Mouse (Mus musculus) embryonic facial prominence, embryonic 10.5 days (tissue): Measurements from ENCODE around the gene Dyrk2. TPM values are rescaled to one million over a fixed set of nuclear protein-coding genes. Genes with fewer than 3 reads are reported as not detected.

Experiments used
- DNase-seq: peaks from one replicate; pipeline ENCODE4 v3.0.0-alpha.2; 2017; ENCODE audit warnings: low spot score
- H3K27ac ChIP-seq: fragments of 300-500 bp; sonication (generic); replicated peaks from 2 replicates; pipeline ENCODE4 v1.5.1; 2016; ENCODE audit warnings: mild to moderate bottlenecking
- H3K27me3 ChIP-seq: fragments of 300-500 bp; sonication (generic); replicated peaks from 2 replicates; pipeline ENCODE4 v1.6.1; 2016; ENCODE audit warnings: low read depth, mild to moderate bottlenecking; ENCODE audit not compliant: poor library complexity, severe bottlenecking
- H3K36me3 ChIP-seq: fragments of 300-500 bp; sonication (generic); replicated peaks from 2 replicates; pipeline ENCODE4 v1.6.1; 2016; ENCODE audit warnings: mild to moderate bottlenecking, moderate library complexity
- H3K4me1 ChIP-seq: fragments of 300-500 bp; sonication (generic); 2 replicates; pipeline ENCODE4 v1.6.1; 2016
- H3K4me3 ChIP-seq: fragments of 300-500 bp; sonication (generic); 2 replicates; pipeline ENCODE4 v1.5.1; 2016; ENCODE audit warnings: mild to moderate bottlenecking, moderate library complexity
- H3K9me3 ChIP-seq: fragments of 300-500 bp; sonication (generic); 2 replicates; pipeline ENCODE4 v1.6.1; 2016; ENCODE audit warnings: mild to moderate bottlenecking
- WGBS: fragments of 180-500 bp; shearing (Covaris S2); methylation state at CpG from one replicate; pipeline ENCODE4 v1.1.7; 2016; 5-methylcytosine and 5-hydroxymethylcytosine counted together
- polyA plus RNA-seq: library from polyadenylated mRNA; unstranded; fragments of >200 nt; fragmentation: Nextera tagmentation; extraction: Ambion mirVana; gene quantifications from 2 replicates; pipeline ENCODE4 v1.2.1, GENCODE M21; 2016

Dyrk2 gene
- polyA plus RNA-seq, 1 experiment from 2014 or later = 7.3 TPM

DNA sequence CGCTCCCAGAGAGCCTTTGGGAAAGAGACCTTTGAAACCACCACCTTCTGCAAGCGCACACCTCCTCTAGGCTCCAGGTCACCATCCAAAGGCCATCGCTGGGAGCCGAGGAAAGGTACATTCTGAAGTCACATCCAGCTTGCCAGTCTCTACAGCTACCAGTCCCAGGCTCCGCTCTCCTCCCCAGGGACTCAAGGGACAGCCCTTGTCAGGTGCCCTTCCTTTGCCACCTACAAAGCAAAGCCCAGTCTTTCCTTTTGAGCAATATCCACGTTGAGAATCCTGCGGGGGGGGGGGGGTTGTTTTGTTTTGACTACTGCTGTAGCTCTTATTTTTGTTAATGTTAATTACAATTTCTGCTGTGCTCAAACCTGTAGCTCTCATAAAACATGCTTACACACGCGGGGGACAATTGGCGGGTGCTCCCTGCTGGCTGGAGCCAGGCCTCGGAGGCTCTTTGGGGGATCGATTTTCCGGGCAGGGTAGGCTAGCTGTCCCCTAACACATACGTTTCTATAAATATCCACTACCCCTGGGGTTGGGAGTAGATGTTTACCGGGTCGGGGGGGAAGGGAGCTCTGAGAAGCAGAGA lies 2.6 kb downstream of the Dyrk2 start:
- DNase-seq = peak; percentile 28

DNA sequence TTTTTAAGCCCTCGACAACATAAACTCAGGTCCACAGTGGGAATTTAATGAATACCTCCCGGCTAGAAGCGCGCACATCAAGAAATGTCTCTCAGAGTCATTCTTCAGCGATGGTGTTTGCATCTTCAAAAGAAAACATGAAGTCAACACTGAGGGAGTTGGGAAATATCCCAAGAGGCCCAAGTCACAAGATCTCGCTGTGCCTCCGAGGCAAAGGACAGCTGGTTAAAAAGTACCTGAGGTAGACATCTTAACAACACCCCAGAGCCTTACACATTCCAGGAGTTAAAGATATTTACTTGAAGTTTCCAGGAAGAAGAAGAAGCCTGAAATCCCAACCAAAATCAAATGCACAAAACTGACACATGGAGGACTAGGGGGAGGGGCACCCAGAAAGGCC lies 5.0 kb downstream of the Dyrk2 start:
- peaks cover 29% of the 10 kb centered on the region for H3K4me1 ChIP-seq
- H3K27ac ChIP-seq = no peak overlapping the region
- no peak overlapping the region for H3K4me3 ChIP-seq
- 92% methylated on average over 7 of the region's 7 CpGs for WGBS
- no peaks in the 10 kb centered on the region for H3K27me3 ChIP-seq
- peaks cover 56% of the 10 kb centered on the region for H3K36me3 ChIP-seq
- DNase-seq = no peak
- H3K9me3 ChIP-seq = peaks cover 15% of the 10 kb centered on the region; the same call in 1 of the 2 replicates

More for the DNA sequence above, 2.6 kb downstream of the Dyrk2 start:
- Histone ChIP-seq H3K27ac (peak overlapping the region; percentile 99), H3K9me3 (no peaks in the 10 kb centered on the region), H3K4me3 (peak overlapping the region; percentile 99), H3K36me3 (peaks cover 32% of the 10 kb centered on the region), H3K27me3 (no peaks in the 10 kb centered on the region), H3K4me1 (peaks cover 43% of the 10 kb centered on the region)
- WGBS = 9% methylated on average over 16 of the region's 16 CpGs

- H3K36me3 ChIP-seq = peaks cover 70% of the 10 kb centered on the region
- no peak overlapping the region for H3K27ac ChIP-seq
- peaks cover 21% of the 10 kb centered on the region for H3K9me3 ChIP-seq
- no peak for DNase-seq
- H3K27me3 ChIP-seq = no peaks in the 10 kb centered on the region
- WGBS = 92% methylated on average over 8 of the region's 8 CpGs
- H3K4me3 ChIP-seq = no peak overlapping the region
- peaks cover 21% of the 10 kb centered on the region for H3K4me1 ChIP-seq
Measured at GRCm38 (mm10) chr10:118863611-118864010, 6.4 kb downstream of the Dyrk2 start.

GRCm38 (mm10) chr10:118862233-118862632 lies 7.8 kb downstream of the Dyrk2 start:
- DNase-seq = no peak
- no peak overlapping the region for H3K4me3 ChIP-seq
- no peaks in the 10 kb centered on the region for H3K27me3 ChIP-seq
- H3K9me3 ChIP-seq = peaks cover 21% of the 10 kb centered on the region
- H3K4me1 ChIP-seq = peaks cover 17% of the 10 kb centered on the region
- peaks cover 80% of the 10 kb centered on the region for H3K36me3 ChIP-seq
- 88% methylated on average over 4 of the region's 4 CpGs for WGBS
- no peak overlapping the region for H3K27ac ChIP-seq

DNA sequence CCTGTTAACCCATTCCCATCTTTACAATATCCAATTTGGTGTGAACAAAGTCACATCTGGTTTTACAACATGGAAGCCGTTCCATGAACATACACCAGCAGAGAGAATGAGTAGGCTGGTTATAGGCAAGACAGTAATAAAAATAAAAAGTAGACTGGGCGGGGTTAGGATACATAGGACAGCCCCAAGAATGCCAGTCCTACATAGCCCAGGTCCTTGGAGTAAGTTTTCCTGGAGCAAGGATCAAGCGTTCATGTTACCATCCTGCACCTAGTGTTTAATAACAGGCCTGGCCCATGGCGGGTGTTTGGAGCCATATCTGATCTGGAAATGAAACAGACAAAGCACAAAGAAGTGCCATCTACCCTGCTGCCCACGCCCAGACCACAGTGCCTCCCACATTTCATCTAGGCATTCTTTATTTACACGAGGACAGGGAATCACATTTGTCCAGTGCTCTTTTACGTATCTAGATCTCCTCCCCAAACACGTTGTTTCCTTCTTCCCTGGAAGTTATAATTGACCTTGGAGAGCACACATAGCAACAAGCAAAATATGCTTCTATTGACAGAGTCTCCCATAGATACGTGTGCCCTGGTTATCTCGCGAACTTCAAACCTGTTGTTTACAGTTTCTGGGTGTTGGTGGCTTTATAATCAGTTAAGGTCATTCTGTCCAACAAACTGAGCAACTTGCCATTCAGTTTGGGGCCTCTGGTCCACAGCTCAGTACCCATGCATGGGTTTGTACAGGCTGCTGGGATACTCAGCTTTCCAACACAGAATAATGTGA lies 8.6 kb downstream of the Dyrk2 start:
- DNase-seq = no peak
- Histone ChIP-seq H3K4me3 (no peak overlapping the region), H3K27ac (no peak overlapping the region), H3K4me1 (peaks cover 12% of the 10 kb centered on the region), H3K27me3 (no peaks in the 10 kb centered on the region), H3K9me3 (peaks cover 21% of the 10 kb centered on the region), H3K36me3 (peaks cover 88% of the 10 kb centered on the region)
- 94% methylated on average over 11 of the region's 11 CpGs for WGBS

DNA sequence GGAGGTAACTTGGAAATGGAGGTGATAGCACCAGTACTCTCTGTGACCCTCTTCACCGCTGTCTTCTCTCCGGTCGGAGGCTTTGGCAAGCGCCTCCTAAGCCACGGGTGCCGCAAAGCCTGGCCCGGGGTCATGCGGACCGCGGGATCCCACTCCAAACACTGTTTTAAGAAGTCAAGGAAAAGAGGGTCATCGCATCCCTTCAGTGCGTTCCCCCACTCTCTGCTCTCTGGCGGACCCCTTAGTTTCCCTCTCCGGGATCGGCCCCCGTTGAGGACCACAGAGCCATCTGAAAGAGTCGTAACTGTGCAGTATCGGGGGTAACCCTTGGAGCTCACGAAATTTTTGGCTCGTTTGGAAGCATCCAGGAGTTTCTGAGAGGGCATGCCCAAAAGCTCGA lies 10.4 kb downstream of the Dyrk2 start:
- DNase-seq = no peak
- Histone ChIP-seq H3K36me3 (peaks cover 88% of the 10 kb centered on the region), H3K4me3 (no peak overlapping the region), H3K9me3 (peaks cover 21% of the 10 kb centered on the region), H3K27me3 (no peaks in the 10 kb centered on the region), H3K27ac (no peak overlapping the region), H3K4me1 (0 out of 2 replicates have a peak, but pooled peaks cover 6% of the 10 kb centered on the region)
- WGBS = 96% methylated on average over 21 of the region's 21 CpGs

DNA sequence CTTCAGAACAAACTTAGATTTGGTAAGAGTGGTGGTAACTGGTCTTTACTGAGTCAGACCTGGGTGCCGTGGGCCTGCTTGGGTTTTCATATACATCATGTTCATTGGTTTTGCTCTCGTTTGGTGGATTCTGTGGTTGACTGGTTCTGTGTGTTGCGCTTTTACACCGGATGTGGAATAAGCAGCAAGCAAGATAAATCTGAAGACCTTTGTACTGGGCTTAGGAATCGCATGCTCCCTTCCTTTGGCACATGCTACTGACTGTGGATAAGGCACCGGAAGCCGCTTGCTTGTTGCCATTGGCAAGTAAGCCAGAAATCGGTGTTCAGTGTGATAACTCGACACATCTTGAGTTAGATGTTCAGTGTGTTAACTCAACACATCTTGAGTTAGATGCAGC lies 15.4 kb downstream of the Dyrk2 start:
- H3K4me1 ChIP-seq = 0 out of 2 replicates have a peak, but pooled peaks cover 2% of the 10 kb centered on the region
- H3K27ac ChIP-seq = no peak overlapping the region
- peaks cover 3% of the 10 kb centered on the region; the same call in 1 of the 2 replicates for H3K9me3 ChIP-seq
- H3K4me3 ChIP-seq = no peak overlapping the region
- DNase-seq = no peak
- peaks cover 40% of the 10 kb centered on the region for H3K36me3 ChIP-seq
- WGBS = 93% methylated on average over 9 of the region's 9 CpGs
- H3K27me3 ChIP-seq = no peaks in the 10 kb centered on the region

DNA sequence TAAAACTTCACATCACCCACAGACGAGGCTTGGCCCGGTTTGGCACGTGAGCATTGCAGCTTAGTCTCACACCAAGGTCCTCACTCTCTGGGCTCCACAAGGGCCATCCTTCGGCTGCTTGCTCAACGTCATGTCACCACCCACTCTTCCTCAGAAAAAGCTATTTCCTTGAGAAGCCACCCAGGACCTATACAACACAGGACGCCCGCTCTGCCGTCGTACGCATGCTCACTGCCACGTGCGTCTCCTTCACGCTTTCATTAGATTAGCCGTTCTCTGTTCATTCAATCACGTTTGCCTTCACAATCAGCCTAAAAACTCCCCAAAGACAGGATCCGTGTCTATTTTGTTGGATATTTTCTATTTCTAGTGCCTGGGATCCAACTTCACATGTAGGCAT lies 17.5 kb downstream of the Dyrk2 start:
- 0 out of 2 replicates have a peak, but pooled peaks cover 2% of the 10 kb centered on the region for H3K4me1 ChIP-seq
- H3K9me3 ChIP-seq = no peaks in the 10 kb centered on the region
- peaks cover 23% of the 10 kb centered on the region for H3K36me3 ChIP-seq
- no peak overlapping the region for H3K27ac ChIP-seq
- WGBS = 90% methylated on average over 16 of the region's 16 CpGs
- no peak for DNase-seq
- H3K27me3 ChIP-seq = no peaks in the 10 kb centered on the region
- H3K4me3 ChIP-seq = no peak overlapping the region

GRCm38 (mm10) chr10:118848501-118848900 lies 21.5 kb downstream of the Dyrk2 start:
- Histone ChIP-seq H3K4me1 (peaks cover 8% of the 10 kb centered on the region), H3K27ac (no peak overlapping the region), H3K36me3 (no peaks in the 10 kb centered on the region), H3K9me3 (no peaks in the 10 kb centered on the region), H3K27me3 (no peaks in the 10 kb centered on the region), H3K4me3 (no peak overlapping the region)
- DNase-seq = no peak
- 86% methylated on average over 4 of the region's 4 CpGs for WGBS

DNA sequence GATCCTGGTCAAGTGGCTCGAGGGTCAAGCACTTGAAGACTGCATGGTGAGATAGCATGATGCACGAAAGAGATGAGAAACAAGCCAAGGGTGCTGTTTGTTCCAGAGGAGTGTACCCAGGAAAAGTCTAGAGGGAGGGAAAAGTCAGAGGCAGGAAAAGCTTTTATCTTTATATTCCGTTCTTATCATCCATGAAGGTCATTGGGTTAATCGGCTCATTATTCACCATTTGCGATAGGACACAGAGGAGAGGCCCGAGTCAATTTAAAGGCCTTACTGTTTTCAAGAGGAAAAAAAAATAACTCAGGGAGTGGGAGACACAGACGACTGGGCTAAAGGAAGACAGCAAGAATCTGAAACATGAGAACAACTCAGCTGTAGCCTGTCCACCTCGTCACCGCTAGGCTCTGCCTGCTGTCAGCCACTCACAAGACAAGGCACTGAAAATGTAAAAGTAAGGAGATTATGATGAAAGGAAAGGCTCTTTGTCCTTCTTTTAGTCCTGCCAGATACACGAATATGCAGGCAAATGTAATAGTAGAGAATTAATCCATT lies 22.9 kb downstream of the Dyrk2 start:
- H3K4me1 ChIP-seq = peaks cover 8% of the 10 kb centered on the region
- H3K27me3 ChIP-seq = no peaks in the 10 kb centered on the region
- H3K9me3 ChIP-seq = no peaks in the 10 kb centered on the region
- 44% methylated on average over 10 of the region's 10 CpGs for WGBS
- no peak overlapping the region for H3K27ac ChIP-seq
- no peaks in the 10 kb centered on the region for H3K36me3 ChIP-seq
- DNase-seq = no peak
- H3K4me3 ChIP-seq = no peak overlapping the region

DNA sequence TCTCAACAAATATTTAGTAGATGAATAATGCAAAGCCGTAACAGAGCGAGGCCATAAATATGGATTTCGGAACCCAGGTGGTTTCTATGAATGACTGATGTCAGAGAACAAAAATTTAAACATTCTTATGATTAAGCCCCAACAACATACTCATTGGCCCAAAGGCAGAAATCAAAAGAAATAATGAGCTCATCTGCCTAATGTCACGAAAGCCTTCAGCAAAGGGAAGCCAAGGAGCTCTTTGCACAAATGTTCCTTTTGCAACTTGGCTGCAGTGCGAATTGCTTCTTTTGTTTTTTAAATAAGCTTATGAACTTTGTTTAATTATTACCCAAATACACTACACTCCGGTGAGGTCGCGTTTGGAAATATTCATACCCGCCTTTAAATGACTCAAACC lies 29.4 kb downstream of the Dyrk2 start:
- no peak overlapping the region for H3K27ac ChIP-seq
- H3K4me1 ChIP-seq = no peaks in the 10 kb centered on the region
- DNase-seq = no peak
- no peaks in the 10 kb centered on the region for H3K36me3 ChIP-seq
- 94% methylated on average over 9 of the region's 9 CpGs for WGBS
- H3K9me3 ChIP-seq = no peaks in the 10 kb centered on the region
- H3K4me3 ChIP-seq = no peak overlapping the region
- no peaks in the 10 kb centered on the region for H3K27me3 ChIP-seq

- no peaks in the 10 kb centered on the region for H3K9me3 ChIP-seq
- no peak overlapping the region for H3K4me3 ChIP-seq
- H3K27ac ChIP-seq = no peak overlapping the region
- DNase-seq = no peak
- no peaks in the 10 kb centered on the region for H3K27me3 ChIP-seq
- no peaks in the 10 kb centered on the region for H3K36me3 ChIP-seq
- 89% methylated on average over 19 of the region's 19 CpGs for WGBS
- no peaks in the 10 kb centered on the region for H3K4me1 ChIP-seq
Measured at GRCm38 (mm10) chr10:118839343-118840141, 30.5 kb downstream of the Dyrk2 start.
